Mouse (Mus musculus): ENCODE measurements around the gene Nek2.
A peak's percentile ranks its signal among the peaks of the same experiment; 100 is the strongest.

Nek2 gene

DNA sequence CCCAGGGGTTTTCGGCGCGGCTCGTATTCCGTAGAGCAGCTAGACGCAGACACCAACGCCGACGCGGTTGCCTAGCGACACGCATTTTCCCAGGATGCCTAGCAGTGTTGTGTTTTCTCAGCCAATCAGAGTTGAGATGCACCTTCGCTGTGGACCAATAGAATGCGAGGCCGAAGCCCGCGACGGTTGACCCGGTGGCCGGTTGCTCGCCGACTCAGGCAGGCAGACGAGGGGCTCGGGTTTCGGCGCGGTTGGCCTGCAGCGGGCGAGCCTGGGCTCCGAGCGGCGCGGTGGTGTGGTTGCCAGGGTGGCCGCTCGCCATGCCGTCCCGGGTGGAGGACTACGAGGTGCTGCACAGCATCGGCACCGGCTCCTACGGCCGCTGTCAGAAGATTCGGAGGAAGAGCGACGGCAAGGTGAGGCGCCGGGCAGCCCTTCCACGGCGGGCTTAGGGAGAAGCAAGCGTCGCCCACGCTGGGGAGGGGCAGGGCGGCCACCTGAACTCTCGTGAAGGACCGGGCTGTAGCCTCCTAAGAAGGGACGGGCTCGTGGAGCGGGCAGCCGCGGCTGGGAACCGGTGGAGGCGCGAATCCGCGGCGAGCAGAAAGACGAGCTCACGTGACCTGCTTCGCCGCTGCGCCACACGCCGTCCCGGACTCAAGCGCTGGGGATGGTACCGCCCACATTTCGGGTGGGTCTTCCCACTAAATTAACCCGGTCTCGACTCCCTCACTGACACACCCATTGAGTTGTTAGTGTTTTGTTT lies at the start of gene Nek2:
Nek2 (plus strand) TSS at position 119 of the 766 bp plus-strand sequence.
- peak; percentile 100 for DNase-seq (ENCODE audit: low read depth, low spot score)

- DNase-seq (ENCODE audit: low read depth, low spot score): no peak
Observed at GRCm38 (mm10) chr1:191774106-191774505, 47.1 kb upstream of the Nek2 start.

GRCm38 (mm10) chr1:191775116-191775515 lies 46.1 kb upstream of the Nek2 start:
- no peak for DNase-seq (ENCODE audit: low read depth, low spot score)

DNA sequence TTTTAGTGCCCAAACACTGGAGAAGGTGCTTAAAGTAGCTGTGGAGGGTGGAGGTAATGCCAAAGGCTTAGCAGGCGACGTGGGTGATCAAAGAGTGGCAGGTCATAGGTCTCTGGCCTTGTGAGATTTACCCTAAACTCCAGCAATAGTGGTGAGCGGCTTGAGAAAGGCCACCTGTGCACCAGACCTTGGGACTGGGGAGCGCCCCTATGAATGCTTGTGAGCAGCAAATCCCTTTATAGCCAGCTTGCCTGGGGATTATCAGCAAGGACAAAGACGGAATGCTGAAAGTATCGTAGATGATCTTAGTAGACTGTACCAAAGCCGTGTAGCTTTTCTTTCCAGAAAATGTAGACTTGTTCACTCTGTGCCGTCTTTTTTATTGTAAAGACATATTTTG lies 43.7 kb upstream of the Nek2 start:
- DNase-seq (ENCODE audit: low read depth, low spot score): no peak

DNA sequence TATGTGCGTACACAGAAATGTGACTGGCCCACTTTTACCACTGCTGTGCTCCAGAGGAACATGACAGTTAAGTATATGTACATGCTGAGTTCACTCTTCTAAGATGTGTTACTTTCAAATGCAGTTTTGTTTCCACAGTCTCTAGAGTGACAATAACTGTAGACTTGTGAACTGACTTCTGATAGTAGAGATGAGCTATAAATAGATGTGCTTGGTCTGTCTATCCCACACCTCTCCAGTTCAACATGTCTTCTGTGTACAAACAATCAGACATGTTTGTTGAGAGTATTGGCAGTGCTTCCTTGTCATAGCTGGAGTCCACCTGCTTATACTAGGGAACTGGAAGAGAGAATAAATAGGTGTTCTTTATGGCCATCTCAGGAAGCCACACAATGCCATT lies 40.8 kb upstream of the Nek2 start:
- no peak for DNase-seq (ENCODE audit: low read depth, low spot score)

GRCm38 (mm10) chr1:191785108-191785507 lies 36.1 kb upstream of the Nek2 start:
- no peak for DNase-seq (ENCODE audit: low read depth, low spot score)

- no peak for DNase-seq (ENCODE audit: low read depth, low spot score)
Observed at GRCm38 (mm10) chr1:191786255-191786654, 35.0 kb upstream of the Nek2 start.

GRCm38 (mm10) chr1:191787379-191787778 lies 33.9 kb upstream of the Nek2 start:
- no peak for DNase-seq (ENCODE audit: low read depth, low spot score)

GRCm38 (mm10) chr1:191792991-191793390 lies 28.3 kb upstream of the Nek2 start:
- no peak for DNase-seq (ENCODE audit: low read depth, low spot score)

DNA sequence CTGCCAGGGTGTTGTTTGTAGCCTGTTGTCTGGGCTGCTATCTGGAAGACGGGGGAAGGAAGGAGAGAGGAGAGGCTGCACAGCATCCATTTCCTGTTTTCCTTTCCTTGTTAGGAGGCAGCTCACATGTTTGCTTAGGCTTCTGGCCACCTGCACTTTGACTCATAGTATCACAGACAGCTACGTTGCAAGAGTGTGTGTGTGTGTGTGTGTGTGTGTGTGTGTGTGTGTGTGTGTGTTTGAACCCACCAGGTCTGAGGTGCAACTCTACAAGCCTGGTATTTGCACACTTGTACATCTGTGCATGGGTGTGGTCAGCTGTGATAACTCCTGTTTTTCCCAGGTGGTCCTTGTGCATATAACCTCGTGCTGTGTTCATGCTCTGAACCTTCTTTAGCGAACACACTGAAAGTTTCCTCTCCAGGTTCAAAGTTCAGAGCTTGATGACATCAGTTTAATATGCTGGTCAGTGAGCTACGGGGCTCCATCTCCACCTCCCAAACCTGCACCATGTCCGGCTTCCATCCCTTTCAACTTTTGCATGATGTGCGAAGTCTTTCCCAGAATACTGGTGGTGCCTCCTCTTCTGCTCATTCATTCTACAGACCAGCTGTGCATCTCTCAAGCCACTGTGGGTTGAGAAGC lies 27.2 kb upstream of the Nek2 start:
- no peak for DNase-seq (ENCODE audit: low read depth, low spot score)

DNA sequence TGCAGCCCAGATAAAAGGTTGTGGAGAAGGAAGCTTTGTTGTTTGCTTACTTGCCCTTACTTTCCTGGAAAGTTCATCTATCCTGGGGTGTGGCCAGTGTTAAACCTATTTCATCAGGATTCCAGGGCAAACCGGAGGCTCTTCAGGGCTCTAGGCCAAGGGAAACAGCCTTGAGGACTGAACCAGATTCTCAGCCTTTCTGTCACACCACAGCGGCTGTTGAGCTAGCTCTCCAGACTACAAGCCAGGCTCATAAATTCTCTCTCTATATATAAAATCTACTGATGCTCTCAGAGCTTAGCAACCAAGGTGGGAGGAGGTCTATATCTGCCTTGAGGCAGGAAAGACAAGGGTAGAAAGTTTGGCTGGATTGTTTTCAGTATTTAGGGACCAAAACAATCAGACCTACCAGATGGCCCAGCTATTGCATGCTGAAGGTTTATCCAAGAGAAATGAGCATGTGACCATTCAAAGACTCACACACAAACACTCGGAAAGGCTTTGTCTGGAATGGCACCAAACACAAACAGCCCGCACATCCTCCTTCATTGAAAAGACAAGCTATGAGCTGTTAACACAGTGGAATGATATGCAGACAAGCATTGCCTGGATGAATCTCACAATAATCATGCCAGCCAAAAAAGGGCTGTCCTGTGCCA lies 24.9 kb upstream of the Nek2 start:
- no peak for DNase-seq (ENCODE audit: low read depth, low spot score)

DNA sequence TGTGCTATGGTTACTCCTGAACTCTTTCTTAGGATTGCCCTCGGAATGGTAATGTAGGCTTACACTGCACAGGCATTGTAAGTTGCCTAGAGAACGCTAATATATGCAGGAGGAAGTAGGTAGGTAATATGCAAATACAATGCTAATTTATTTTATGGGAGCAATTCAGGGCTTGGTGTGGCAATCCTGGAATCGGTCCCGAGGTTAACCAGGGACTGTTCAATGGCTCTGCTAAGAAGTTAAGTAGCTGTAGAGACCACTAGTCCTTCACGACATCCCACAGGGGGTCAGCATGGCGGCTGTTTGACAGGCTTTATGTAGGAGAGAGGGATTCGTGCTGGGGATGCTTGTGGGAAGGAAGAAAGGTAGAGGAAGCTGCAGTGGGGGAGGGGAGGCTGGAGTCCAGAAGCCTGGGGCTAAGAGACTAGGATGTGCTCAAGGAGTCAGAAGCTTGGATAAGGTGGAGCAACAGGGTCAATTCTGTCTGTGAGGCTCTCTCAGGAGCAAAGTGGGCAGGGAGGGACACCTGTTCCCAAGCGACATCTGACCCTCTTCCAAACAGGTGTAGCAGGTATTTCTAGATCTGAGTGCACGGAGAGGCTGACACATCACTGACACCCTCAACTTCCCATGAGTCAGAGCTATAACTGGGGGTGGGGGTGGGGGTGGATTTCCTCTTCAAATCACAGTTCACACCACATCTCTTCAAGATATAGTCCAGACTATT lies 19.0 kb upstream of the Nek2 start:
- DNase-seq (ENCODE audit: low read depth, low spot score): peak; percentile 59

GRCm38 (mm10) chr1:191802820-191803655 lies 18.2 kb upstream of the Nek2 start:
- no peak for DNase-seq (ENCODE audit: low read depth, low spot score)

- no peak for DNase-seq (ENCODE audit: low read depth, low spot score)
Observed at GRCm38 (mm10) chr1:191804747-191805146, 16.5 kb upstream of the Nek2 start.

- DNase-seq (ENCODE audit: low read depth, low spot score): no peak
Observed at GRCm38 (mm10) chr1:191805788-191806187, 15.5 kb upstream of the Nek2 start.

DNA sequence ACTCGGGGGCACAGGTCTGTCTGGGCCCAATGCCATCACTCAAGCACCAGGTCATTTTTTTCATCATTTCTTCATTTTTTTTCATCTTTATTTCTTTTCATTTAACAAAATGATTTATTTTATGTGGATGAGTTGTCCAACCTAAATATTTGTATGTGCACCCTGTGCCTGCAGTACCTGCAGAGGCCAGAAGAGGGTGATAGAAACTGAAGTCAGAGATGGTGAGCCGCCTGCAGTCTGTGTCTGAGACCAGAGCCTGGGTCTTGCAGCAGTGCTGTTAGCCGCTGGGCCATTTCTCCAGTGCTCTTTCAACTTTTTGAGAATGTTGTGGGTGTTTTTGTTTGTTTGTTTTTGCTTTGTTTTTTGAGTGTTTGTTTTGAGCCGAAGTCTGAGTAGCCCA lies 14.5 kb upstream of the Nek2 start:
- peak; percentile 74 for DNase-seq (ENCODE audit: low read depth, low spot score)

DNA sequence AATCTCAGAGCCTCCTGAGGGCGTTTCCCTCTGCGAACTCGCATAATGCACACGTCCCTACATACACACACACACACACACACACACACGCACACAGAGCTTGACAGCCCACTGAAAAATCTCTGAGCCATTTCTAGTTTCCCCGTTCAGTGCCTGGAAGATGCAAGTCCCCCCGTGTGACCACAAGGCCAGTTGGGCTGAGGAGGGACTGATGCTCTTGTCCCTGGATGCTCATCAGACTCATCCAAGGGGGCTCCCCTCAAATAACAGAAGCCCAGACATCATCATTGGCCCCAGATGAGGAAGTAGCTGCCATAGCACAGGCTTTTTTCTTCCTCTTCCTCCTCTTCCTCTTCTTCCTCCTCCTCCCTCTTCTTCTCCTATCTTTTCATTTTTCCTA lies 13.3 kb upstream of the Nek2 start:
- no peak for DNase-seq (ENCODE audit: low read depth, low spot score)

GRCm38 (mm10) chr1:191808688-191809223 lies 12.5 kb upstream of the Nek2 start:
- DNase-seq (ENCODE audit: low read depth, low spot score): no peak

DNA sequence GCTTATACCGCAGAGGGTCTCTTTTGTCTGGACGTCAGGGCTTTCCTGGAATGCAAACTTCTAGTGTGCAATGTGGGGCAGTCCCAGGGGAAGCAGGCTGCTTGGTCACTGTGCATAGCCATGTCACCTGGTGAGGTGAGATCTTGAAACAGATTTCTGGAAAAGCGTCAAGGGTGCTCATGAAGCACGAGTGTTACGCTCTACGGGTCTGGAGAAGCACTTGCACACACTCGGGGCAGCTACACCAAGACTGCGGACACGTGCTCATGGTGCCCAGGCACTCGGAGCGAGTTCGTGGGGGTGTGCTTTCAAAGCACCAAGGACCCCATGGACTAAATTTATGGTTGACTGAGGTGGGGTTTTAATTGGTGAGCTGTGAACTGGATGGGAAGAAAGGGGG lies 9.5 kb upstream of the Nek2 start:
- no peak for DNase-seq (ENCODE audit: low read depth, low spot score)

GRCm38 (mm10) chr1:191812949-191813691 lies 8.1 kb upstream of the Nek2 start:
- DNase-seq (ENCODE audit: low read depth, low spot score): no peak
